Mouse (Mus musculus) leukemia stem cell, adult 10-12 weeks (primary cell): ENCODE measurements around the gene Kcnh8. TPM values are rescaled to one million over a fixed set of nuclear protein-coding genes. Genes with fewer than 3 reads are reported as not detected.

Experiments
- polyA plus RNA-seq: library from polyadenylated mRNA; stranded (reverse); fragments of >175 nt; gene quantifications from 2 replicates; pipeline ENCODE4 v1.2.3, GENCODE M21; 2012; ENCODE audit warnings: low replicate concordance

The Kcnh8 gene
- not detected in 2 replicates for polyA plus RNA-seq

GRCm38 (mm10) chr17:52602093-52602780, at the start of gene Kcnh8:
Kcnh8 (plus strand) TSS chr17:52602709.

